Mouse (Mus musculus) ES-E14 (cell line): Measurements from ENCODE around the gene Fam69a.

ENCODE experiments used
- CHD2 ChIP-seq: IDR thresholded peaks from 2 replicates; pipeline ENCODE4 v1.6.1; 2014; ENCODE audit warnings: mild to moderate bottlenecking, low read depth, low read length, inconsistent platforms
- HCFC1 ChIP-seq: IDR thresholded peaks from 2 replicates; pipeline ENCODE4 v1.6.1; 2012; ENCODE audit warnings: low read length, inconsistent platforms, borderline replicate concordance; ENCODE audit not compliant: insufficient read depth
- MAFK ChIP-seq: IDR thresholded peaks from 2 replicates; pipeline ENCODE4 v1.6.1; 2014; ENCODE audit warnings: mild to moderate bottlenecking, low read depth, low read length, inconsistent platforms; ENCODE audit not compliant: insufficient read depth
- ZC3H11A ChIP-seq: IDR thresholded peaks from 2 replicates; pipeline ENCODE4 v1.6.1; 2012; ENCODE audit warnings: low read depth, mild to moderate bottlenecking, inconsistent platforms, low read length, borderline replicate concordance
- ZNF384 ChIP-seq: IDR thresholded peaks from 2 replicates; pipeline ENCODE4 v1.6.1; 2012; ENCODE audit warnings: low read depth, low read length, inconsistent platforms

GRCm38 (mm10) chr5:108028230-108028629 lies 41.3 kb upstream of the Fam69a start:
- TF ChIP-seq CHD2, result no peak
- TF ChIP-seq ZC3H11A, result no peak
- no peak for TF ChIP-seq HCFC1
- TF ChIP-seq MAFK, result no peak
- TF ChIP-seq ZNF384, result no peak
